Mouse (Mus musculus) neural tube, embryonic 12.5 days (tissue): ENCODE measurements around the gene Ttc19. TPM values are rescaled to one million over a fixed set of nuclear protein-coding genes. Genes with fewer than 3 reads are reported as not detected.
"Not testable (repeated sequence)": the region's sequence is repeated elsewhere in the genome, so short reads cannot be mapped to it uniquely, and the experiment has no call there.

Experiments
- ATAC-seq: fragments of 200-750 bp; cut with Nextera tagmentation; 2 replicates; pipeline ENCODE4 v1.8.0; 2017; ENCODE audit warnings: low read depth, mild to moderate bottlenecking, moderate TSS enrichment, moderate library complexity; ENCODE audit not compliant: low FRiP score
- H3K27ac ChIP-seq: fragments of 300-500 bp; sonication (generic); 2 replicates; pipeline ENCODE4 v1.5.1; 2016
- H3K27me3 ChIP-seq: fragments of 300-500 bp; sonication (generic); replicated peaks from 2 replicates; pipeline ENCODE4 v1.6.1; 2016; ENCODE audit warnings: mild to moderate bottlenecking
- H3K36me3 ChIP-seq: fragments of 300-500 bp; sonication (generic); 2 replicates; pipeline ENCODE4 v1.6.1; 2016; ENCODE audit warnings: mild to moderate bottlenecking
- H3K4me1 ChIP-seq: fragments of 300-500 bp; sonication (generic); 2 replicates; pipeline ENCODE4 v1.6.1; 2016
- H3K4me2 ChIP-seq: fragments of 300-500 bp; sonication (generic); replicated peaks from 2 replicates; pipeline ENCODE4 v1.6.1; 2016; ENCODE audit warnings: mild to moderate bottlenecking
- H3K4me3 ChIP-seq: fragments of 300-500 bp; sonication (generic); 2 replicates; pipeline ENCODE4 v1.5.1; 2016
- H3K9ac ChIP-seq: fragments of 300-500 bp; sonication (generic); 2 replicates; pipeline ENCODE4 v1.6.1; 2016; ENCODE audit warnings: mild to moderate bottlenecking
- H3K9me3 ChIP-seq: fragments of 300-500 bp; sonication (generic); 2 replicates; pipeline ENCODE4 v1.6.1; 2016; ENCODE audit warnings: mild to moderate bottlenecking
- WGBS: fragments of 180-500 bp; shearing (Covaris S2); methylation state at CpG from one replicate; pipeline ENCODE4 v1.1.7; 2016; 5-methylcytosine and 5-hydroxymethylcytosine counted together
- polyA plus RNA-seq: library from polyadenylated mRNA; unstranded; fragments of >200 nt; fragmentation: Nextera tagmentation; extraction: Ambion mirVana; gene quantifications from 2 replicates; pipeline ENCODE4 v1.2.1, GENCODE M21; 2016

Ttc19 gene
- polyA plus RNA-seq, 1 experiment from 2014 or later, result 37.0 TPM

DNA sequence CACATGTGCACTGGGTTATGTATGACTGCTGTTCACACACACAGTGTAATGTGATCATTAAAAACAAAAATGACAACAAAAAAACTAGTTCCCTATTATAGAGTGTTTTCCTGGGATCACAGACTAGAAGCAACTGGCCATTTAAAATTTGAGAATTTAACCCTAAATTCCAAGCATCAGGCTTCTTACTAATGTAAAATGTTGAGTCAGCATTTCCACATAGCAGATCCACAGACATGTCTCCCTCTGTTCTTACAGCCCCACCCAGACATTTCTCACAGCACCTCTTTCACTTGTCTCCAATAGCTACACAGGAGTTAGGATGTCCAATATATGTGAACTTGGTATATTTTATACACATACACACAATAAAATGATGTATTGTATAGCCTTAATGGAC, 88.7 kb downstream of the Ttc19 start:
- no peak overlapping the region for H3K4me3 ChIP-seq
- H3K9me3 ChIP-seq, result no peaks in the 10 kb centered on the region
- no peak overlapping the region for H3K27ac ChIP-seq
- no peaks in the 10 kb centered on the region for H3K27me3 ChIP-seq
- H3K9ac ChIP-seq, result no peak overlapping the region
- H3K36me3 ChIP-seq, result peaks cover 47% of the 10 kb centered on the region
- H3K4me2 ChIP-seq, result no peak overlapping the region
- no peak for ATAC-seq
- no peaks in the 10 kb centered on the region for H3K4me1 ChIP-seq

DNA sequence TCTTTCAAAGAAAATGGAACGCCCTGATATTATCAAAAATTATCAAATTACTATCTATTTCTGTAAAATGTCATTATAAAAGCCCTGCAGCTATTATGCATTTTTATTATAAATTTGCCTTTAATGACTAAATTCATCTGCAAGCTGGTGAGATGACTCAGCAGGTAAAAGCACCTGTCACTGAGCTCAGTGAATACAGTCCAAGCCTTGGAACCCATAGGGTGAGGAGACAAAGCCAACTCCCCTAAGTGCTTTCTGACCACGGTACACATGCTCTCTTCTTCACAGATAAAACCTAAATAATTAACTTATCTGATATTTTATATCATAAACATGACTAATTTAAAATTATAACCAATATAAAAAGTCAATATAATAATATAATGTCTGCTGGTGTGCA, 90.5 kb downstream of the Ttc19 start:
- Histone ChIP-seq H3K4me1 (no peaks in the 10 kb centered on the region), H3K9me3 (no peaks in the 10 kb centered on the region), H3K36me3 (peaks cover 44% of the 10 kb centered on the region), H3K4me2 (no peak overlapping the region), H3K4me3 (no peak overlapping the region), H3K9ac (no peak overlapping the region), H3K27me3 (no peaks in the 10 kb centered on the region), H3K27ac (no peak overlapping the region)
- 84% methylated on average over 2 of the region's 2 CpGs for WGBS
- ATAC-seq, result no peak

DNA sequence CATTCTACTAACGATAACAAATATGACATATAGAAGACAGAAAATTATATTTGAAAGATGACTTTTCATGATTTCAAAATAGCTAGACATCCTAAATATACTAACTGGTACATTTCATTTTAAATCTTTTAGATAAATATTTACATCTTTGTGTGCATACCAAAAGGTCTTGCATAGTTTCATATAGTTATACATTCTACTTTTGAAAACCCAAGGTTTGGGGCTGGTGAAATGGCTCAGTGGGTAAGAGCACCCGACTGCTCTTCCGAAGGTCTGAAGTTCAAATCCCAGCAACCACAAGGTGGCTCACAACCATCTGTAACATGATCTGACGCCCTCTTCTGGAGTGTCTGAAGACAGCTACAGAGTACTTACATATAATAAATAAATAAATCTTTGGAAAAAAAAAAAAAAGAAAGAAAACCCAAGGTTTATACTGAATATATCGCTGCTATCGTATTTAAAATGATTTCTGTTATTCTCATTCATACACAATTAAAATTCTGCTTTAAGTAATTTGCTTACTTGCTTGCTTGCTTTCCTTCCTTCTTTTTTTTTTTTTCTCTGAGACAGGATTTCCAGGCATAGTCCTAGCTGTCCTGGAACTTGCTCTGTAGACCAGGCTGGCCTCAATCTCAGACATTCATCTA, 96.1 kb downstream of the Ttc19 start:
- 90% methylated on average over 6 of the region's 6 CpGs for WGBS
- H3K4me2 ChIP-seq, H3K4me3 ChIP-seq, ATAC-seq, H3K27ac ChIP-seq, H3K27me3 ChIP-seq, H3K4me1 ChIP-seq, H3K9me3 ChIP-seq, H3K9ac ChIP-seq: not testable (repeated sequence)
- peaks cover 41% of the 10 kb centered on the region for H3K36me3 ChIP-seq

Other genes with a start within 250 kb of the Ttc19 start
- gene Adora2b, start 32.5 kb upstream of the Ttc19 start, polyA plus RNA-seq, result 5.0 and 5.8 TPM in 2 replicates
- gene Zswim7, start 98 bp upstream of the Ttc19 start, polyA plus RNA-seq, result 17.3 and 17.9 TPM in 2 replicates
- 10.7 and 10.8 TPM in 2 replicates for gene Pigl, start 177.0 kb downstream of the Ttc19 start, polyA plus RNA-seq
- 194 and 201 TPM in 2 replicates for gene Ncor1, start 177.1 kb downstream of the Ttc19 start, polyA plus RNA-seq